Mouse (Mus musculus) MEL (cell line): ENCODE data around the gene Gstp1. TPM values are rescaled to one million over a fixed set of nuclear protein-coding genes. Genes with fewer than 3 reads are reported as not detected.

Experiments
- DNase-seq: peaks from one replicate; pipeline ENCODE4 v3.0.0; 2011; ENCODE audit warnings: low read depth, low spot score
- H3K27ac ChIP-seq: 2 replicates; pipeline ENCODE4 v1.5.1; 2012; ENCODE audit warnings: low read depth, mild to moderate bottlenecking, control low read depth, low read length, moderate library complexity; ENCODE audit not compliant: control insufficient read depth
- H3K27me3 ChIP-seq, 2 experiments: fragments of 150-350 bp in 1 of 2; sonication (generic) in 1 of 2; 2 replicates each; pipeline ENCODE4 v1.6.1; 2012; ENCODE audit warnings: low read length in 2 of 2, mild to moderate bottlenecking in 2 of 2, improper control_type of control experiment in 1 of 2, moderate library complexity in 1 of 2; ENCODE audit not compliant: insufficient read depth in 2 of 2, control insufficient read depth in 1 of 2
- H3K36me3 ChIP-seq, 2 experiments: 2 replicates each; pipeline ENCODE4 v1.6.1; 2012 to 2014; ENCODE audit warnings: low read length in 2 of 2, improper control_type of control experiment in 1 of 2, inconsistent platforms in 1 of 2, mild to moderate bottlenecking in 1 of 2; ENCODE audit not compliant: insufficient read depth in 2 of 2, control insufficient read depth in 1 of 2
- H3K4me1 ChIP-seq, 2 experiments: fragments of 150-350 bp in 1 of 2; sonication (generic) in 1 of 2; 2 replicates each; pipeline ENCODE4 v1.6.1; 2012; ENCODE audit warnings: low read length in 2 of 2, improper control_type of control experiment in 1 of 2, mild to moderate bottlenecking in 1 of 2; ENCODE audit not compliant: insufficient read depth in 2 of 2, control insufficient read depth in 1 of 2
- H3K4me3 ChIP-seq, 2 experiments: fragments of 150-350 bp in 1 of 2; sonication (generic) in 1 of 2; 2 replicates each; pipeline ENCODE4 v1.5.1; 2012; ENCODE audit warnings: low read depth in 2 of 2, low read length in 2 of 2, mild to moderate bottlenecking in 2 of 2, moderate library complexity in 2 of 2, control low read depth in 1 of 2, improper control_type of control experiment in 1 of 2; ENCODE audit not compliant: control insufficient read depth in 1 of 2, insufficient read depth in 1 of 2
- H3K79me2 ChIP-seq: 2 replicates; pipeline ENCODE4 v1.6.1; 2012; ENCODE audit warnings: mild to moderate bottlenecking, low read length, moderate library complexity; ENCODE audit not compliant: control insufficient read depth, poor library complexity, insufficient read depth
- H3K9ac ChIP-seq: 2 replicates; pipeline ENCODE4 v1.6.1; 2012; ENCODE audit warnings: low read depth, mild to moderate bottlenecking, control low read depth, low read length, moderate library complexity; ENCODE audit not compliant: control insufficient read depth, poor library complexity, severe bottlenecking
- H3K9me3 ChIP-seq: fragments of 150-350 bp; sonication (generic); replicated peaks from 2 replicates; pipeline ENCODE4 v1.6.1; 2012; ENCODE audit warnings: mild to moderate bottlenecking, low read length, improper control_type of control experiment, moderate library complexity; ENCODE audit not compliant: insufficient read depth
- BHLHE40 ChIP-seq: IDR thresholded peaks from 2 replicates; pipeline ENCODE4 v1.6.1; 2012; ENCODE audit warnings: low read depth, mild to moderate bottlenecking, inconsistent platforms, low read length, improper control_type of control experiment, borderline replicate concordance
- CHD1 ChIP-seq: IDR thresholded peaks from 2 replicates; pipeline ENCODE4 v1.6.1; 2012; ENCODE audit warnings: low read depth, mild to moderate bottlenecking, inconsistent platforms, low read length, improper control_type of control experiment
- CHD2 ChIP-seq: IDR thresholded peaks from 2 replicates; pipeline ENCODE4 v1.6.1; 2011; ENCODE audit warnings: low read length, improper control_type of control experiment
- E2F4 ChIP-seq: IDR thresholded peaks from 2 replicates; pipeline ENCODE4 v1.6.1; 2011; ENCODE audit warnings: low read depth, low read length, improper control_type of control experiment, borderline replicate concordance
- ELF1 ChIP-seq: IDR thresholded peaks from 2 replicates; pipeline ENCODE4 v1.6.1; 2014; ENCODE audit warnings: low read depth, mild to moderate bottlenecking, inconsistent platforms, low read length, improper control_type of control experiment, moderate library complexity
- EP300 ChIP-seq, 2 experiments: IDR thresholded peaks; 2 replicates each; pipeline ENCODE4 v1.6.1; 2011; ENCODE audit warnings: improper control_type of control experiment in 2 of 2, low read length in 2 of 2, low read depth in 1 of 2, mild to moderate bottlenecking in 1 of 2
- ETS1 ChIP-seq: IDR thresholded peaks from 2 replicates; pipeline ENCODE4 v1.6.1; 2012; ENCODE audit warnings: low read depth, mild to moderate bottlenecking, inconsistent platforms, low read length, improper control_type of control experiment, moderate library complexity
- GABPA ChIP-seq: IDR thresholded peaks from 2 replicates; pipeline ENCODE4 v1.6.1; 2012; ENCODE audit warnings: low read depth, mild to moderate bottlenecking, inconsistent platforms, low read length, improper control_type of control experiment, moderate library complexity
- GATA1 ChIP-seq: IDR thresholded peaks from 2 replicates; pipeline ENCODE4 v1.6.1; 2011; ENCODE audit warnings: low read depth, low read length, improper control_type of control experiment
- HCFC1 ChIP-seq: IDR thresholded peaks from 2 replicates; pipeline ENCODE4 v1.6.1; 2012; ENCODE audit warnings: low read depth, mild to moderate bottlenecking, inconsistent platforms, low read length, improper control_type of control experiment, moderate library complexity
- MAZ ChIP-seq: IDR thresholded peaks from 2 replicates; pipeline ENCODE4 v1.6.1; 2012; ENCODE audit warnings: low read depth, mild to moderate bottlenecking, inconsistent platforms, low read length, improper control_type of control experiment
- MEF2A ChIP-seq: IDR thresholded peaks from 2 replicates; pipeline ENCODE4 v1.6.1; 2014; ENCODE audit warnings: low read depth, mild to moderate bottlenecking, inconsistent platforms, low read length, improper control_type of control experiment; ENCODE audit not compliant: poor library complexity, insufficient replicate concordance, severe bottlenecking; ENCODE audit errors: extremely low read depth
- MYB ChIP-seq: IDR thresholded peaks from 2 replicates; pipeline ENCODE4 v1.6.1; 2011; ENCODE audit warnings: mild to moderate bottlenecking, low read depth, low read length, improper control_type of control experiment
- MYC ChIP-seq: IDR thresholded peaks from 2 replicates; pipeline ENCODE4 v1.6.1; 2011; ENCODE audit warnings: low read depth, mild to moderate bottlenecking, low read length, improper control_type of control experiment, moderate library complexity
- NELFE ChIP-seq: IDR thresholded peaks from 2 replicates; pipeline ENCODE4 v1.6.1; 2011; ENCODE audit warnings: low read depth, low read length, improper control_type of control experiment
- NRF1 ChIP-seq: IDR thresholded peaks from 2 replicates; pipeline ENCODE4 v1.6.1; 2014; ENCODE audit warnings: low read depth, mild to moderate bottlenecking, inconsistent platforms, low read length, improper control_type of control experiment, moderate library complexity; ENCODE audit not compliant: poor library complexity, insufficient read depth, severe bottlenecking
- POLR2A ChIP-seq, 2 experiments: IDR thresholded peaks; 2 replicates each; pipeline ENCODE4 v1.6.1; 2011 to 2012; ENCODE audit warnings: low read length in 2 of 2, mild to moderate bottlenecking in 2 of 2, control low read depth in 1 of 2, improper control_type of control experiment in 1 of 2, low read depth in 1 of 2, moderate library complexity in 1 of 2; ENCODE audit not compliant: control insufficient read depth in 1 of 2, insufficient read depth in 1 of 2, poor library complexity in 1 of 2
- POLR2AphosphoS2 ChIP-seq: IDR thresholded peaks from 2 replicates; pipeline ENCODE4 v1.6.1; 2011; ENCODE audit warnings: low read length, improper control_type of control experiment
- RAD21 ChIP-seq: IDR thresholded peaks from 2 replicates; pipeline ENCODE4 v1.6.1; 2011; ENCODE audit warnings: mild to moderate bottlenecking, low read depth, low read length, improper control_type of control experiment
- SIN3A ChIP-seq: IDR thresholded peaks from 2 replicates; pipeline ENCODE4 v1.6.1; 2012; ENCODE audit warnings: low read length, improper control_type of control experiment, inconsistent platforms
- SMC3 ChIP-seq: IDR thresholded peaks from 2 replicates; pipeline ENCODE4 v1.6.1; 2011; ENCODE audit warnings: low read depth, low read length, improper control_type of control experiment
- TBP ChIP-seq: IDR thresholded peaks from 2 replicates; pipeline ENCODE4 v1.8.0; 2011; ENCODE audit warnings: low read depth, low read length, improper control_type of control experiment
- UBTF ChIP-seq: IDR thresholded peaks from 2 replicates; pipeline ENCODE4 v1.6.1; 2012; ENCODE audit warnings: low read depth, mild to moderate bottlenecking, inconsistent platforms, low read length, improper control_type of control experiment, moderate library complexity, borderline replicate concordance; ENCODE audit not compliant: insufficient read depth
- ZKSCAN1 ChIP-seq: IDR thresholded peaks from 2 replicates; pipeline ENCODE4 v1.6.1; 2012; ENCODE audit warnings: low read depth, mild to moderate bottlenecking, inconsistent platforms, low read length, improper control_type of control experiment, moderate library complexity
- polyA plus RNA-seq, 2 experiments: library from polyadenylated mRNA; stranded (reverse) in 1 of 2; unstranded in 1 of 2; fragments of >175 nt in 1 of 2; fragments of >200 nt in 1 of 2; gene quantifications; 2 replicates each; pipeline versions ENCODE4 v1.2.1 to v1.2.4; 2012; ENCODE audit warnings: low replicate concordance in 2 of 2, low read depth in 1 of 2; ENCODE audit not compliant: insufficient read length in 2 of 2, insufficient read depth in 1 of 2, missing spikeins in 1 of 2
- total RNA-seq: library from RNA; depleted of rRNA; stranded (reverse); fragments of 300-350 nt; gene quantifications from 2 replicates; pipeline ENCODE4 v1.2.3, GENCODE M21; 2012

Gstp1 gene
- total and polyA plus RNA-seq, 3 experiments = 251 to 369 TPM; not detected in 1

DNA sequence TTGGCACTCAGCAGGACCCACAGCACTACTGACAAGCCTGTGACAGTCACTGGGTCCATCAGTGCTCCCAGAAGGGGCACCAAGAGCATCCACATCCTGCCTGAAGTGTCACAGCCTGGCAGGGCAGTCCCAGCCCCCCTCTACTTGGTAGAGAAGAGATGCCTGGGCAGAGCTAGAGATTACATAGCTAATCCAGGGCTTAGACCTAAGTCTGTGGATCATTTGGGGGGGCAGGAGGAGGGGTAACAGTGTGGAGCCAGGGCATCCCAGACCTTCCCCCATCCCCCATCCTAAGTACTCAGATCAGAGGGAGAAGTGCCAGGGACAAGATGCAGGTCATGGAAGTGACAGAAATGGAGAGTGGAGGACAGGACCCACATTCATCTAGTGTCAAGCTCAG lies 23.0 kb downstream of the Gstp1 start:
- no peaks in the 10 kb centered on the region for H3K27me3 ChIP-seq
- H3K36me3 ChIP-seq = peaks cover 0 to 8% of the 10 kb centered on the region in 2 experiments; a peak in 2 of 4 replicates
- H3K27ac ChIP-seq = no peak overlapping the region
- H3K9ac ChIP-seq = no peak overlapping the region
- DNase-seq = no peak
- peaks cover 10% of the 10 kb centered on the region for H3K79me2 ChIP-seq
- TF ChIP-seq POLR2AphosphoS2 = no peak
- TF ChIP-seq NELFE = no peak
- no peak for TF ChIP-seq HCFC1
- H3K4me3 ChIP-seq = no peak overlapping the region
- H3K9me3 ChIP-seq = no peaks in the 10 kb centered on the region
- peaks cover 0 to 10% of the 10 kb centered on the region in 2 experiments; a peak in 2 of 4 replicates for H3K4me1 ChIP-seq

GRCm38 (mm10) chr19:4013066-4013465 lies 24.7 kb downstream of the Gstp1 start:
- H3K9me3 ChIP-seq = no peaks in the 10 kb centered on the region
- peak overlapping the region; percentile 70 for H3K9ac ChIP-seq
- DNase-seq = no peak
- peak overlapping the region; percentile 26; the same call in 1 of the 2 replicates for H3K27ac ChIP-seq
- H3K36me3 ChIP-seq = peaks cover 0 to 8% of the 10 kb centered on the region in 2 experiments; a peak in 2 of 4 replicates
- peaks cover 0 to 7% of the 10 kb centered on the region in 2 experiments; a peak in 2 of 4 replicates for H3K4me1 ChIP-seq
- TF ChIP-seq POLR2A (IDR thresholded peaks at IDR 0.05; ENCODE audit: control insufficient read depth in 1 of 2, insufficient read depth in 1 of 2, low read depth in 1 of 2, low read length in 2 of 2, poor library complexity in 1 of 2) (no peak), ETS1 (0 out of 2 replicates have a peak, but pooled peaks have one; percentile 6), SIN3A (no peak), BHLHE40 (0 out of 2 replicates have a peak, but pooled peaks have one; percentile 1)
- H3K27me3 ChIP-seq = no peaks in the 10 kb centered on the region
- peaks cover 10% of the 10 kb centered on the region for H3K79me2 ChIP-seq
- peak overlapping the region; percentile 42 to 88 for H3K4me3 ChIP-seq

GRCm38 (mm10) chr19:4012432-4013022 lies 25.3 kb downstream of the Gstp1 start, which contains the start of gene Ndufv1:
Gene Ndufv1, minus strand, starts transcription at chr19:4012806.
- H3K27me3 ChIP-seq = no peaks in the 10 kb centered on the region
- H3K36me3 ChIP-seq = peaks cover 0 to 8% of the 10 kb centered on the region in 2 experiments; a peak in 2 of 4 replicates
- peak within 1 kb of the TSS; percentile 49 for H3K27ac ChIP-seq
- H3K79me2 ChIP-seq = peaks cover 10% of the 10 kb centered on the region
- peaks cover 0 to 7% of the 10 kb centered on the region in 2 experiments; a peak in 2 of 4 replicates for H3K4me1 ChIP-seq
- peak; percentile 99 for DNase-seq
- H3K4me3 ChIP-seq = peak within 1 kb of the TSS; percentile 77 to 88
- H3K9me3 ChIP-seq = no peaks in the 10 kb centered on the region
- peak within 1 kb of the TSS; percentile 78 for H3K9ac ChIP-seq
- peak; percentile 62; the same call in 1 of the 2 replicates for TF ChIP-seq E2F4
- no peak for TF ChIP-seq GATA1
- no peak for TF ChIP-seq MYB
- no peak for TF ChIP-seq EP300 (IDR thresholded peaks at IDR 0.05; ENCODE audit: low read depth in 1 of 2, low read length in 2 of 2)
- TF ChIP-seq UBTF = no peak
- peak; percentile 56 for TF ChIP-seq RAD21
- peak; percentile 93 for TF ChIP-seq ELF1
- peak; percentile 63 for TF ChIP-seq SMC3
- peak; percentile 84 for TF ChIP-seq NELFE
- TF ChIP-seq ZKSCAN1 = no peak
- TF ChIP-seq MEF2A = no peak
- TF ChIP-seq TBP = peak; percentile 66; the same call in 1 of the 2 replicates
- no peak for TF ChIP-seq MYC
- no peak for TF ChIP-seq GABPA
- peak; percentile 21; the same call in 1 of the 2 replicates for TF ChIP-seq MAZ
- no peak for TF ChIP-seq CHD1
- TF ChIP-seq CHD2 = no peak
- peak; percentile 82 for TF ChIP-seq NRF1
- TF ChIP-seq POLR2A (IDR thresholded peaks at IDR 0.05; ENCODE audit: control insufficient read depth in 1 of 2, insufficient read depth in 1 of 2, low read depth in 1 of 2, low read length in 2 of 2, poor library complexity in 1 of 2) = peak; percentile 74 to 92
